Mouse (Mus musculus) cerebral cortex, adult 2 months (tissue): ENCODE data around the gene Fam178b.

ENCODE experiments used
- WGBS: fragments of 180-500 bp; shearing (Covaris S2); methylation state at CpG from one replicate; pipeline ENCODE4 v1.1.7; 2018; 5-methylcytosine and 5-hydroxymethylcytosine counted together

The Fam178b gene

GRCm38 (mm10) chr1:36546888-36547471, 136.0 kb downstream of the Fam178b start, which contains the start of gene Ankrd39:
Ankrd39 (minus strand) TSS chr1:36547445.
- under 1% methylated on average over 43 of the region's 43 CpGs for WGBS

- WGBS: 70% methylated on average over 19 of the region's 19 CpGs
Measured at GRCm38 (mm10) chr1:36545845-36546600, 137.0 kb downstream of the Fam178b start.

- 84% methylated on average over 2 of the region's 2 CpGs for WGBS
Measured at GRCm38 (mm10) chr1:36545382-36545781, 137.6 kb downstream of the Fam178b start.

GRCm38 (mm10) chr1:36542925-36543324, 140.1 kb downstream of the Fam178b start:
- 94% methylated on average over 9 of the region's 9 CpGs for WGBS

- WGBS: 93% methylated on average over 16 of the region's 16 CpGs
Measured at GRCm38 (mm10) chr1:36541844-36542243, 141.1 kb downstream of the Fam178b start.

GRCm38 (mm10) chr1:36540807-36541206, 142.2 kb downstream of the Fam178b start:
- whole genome bisulfite sequencing: 95% methylated on average over 12 of the region's 12 CpGs

- 93% methylated on average over 11 of the region's 11 CpGs for WGBS
Measured at GRCm38 (mm10) chr1:36540132-36540531, 142.9 kb downstream of the Fam178b start.

- 72% methylated on average over 9 of the region's 9 CpGs for WGBS
Measured at GRCm38 (mm10) chr1:36539186-36539585, 143.8 kb downstream of the Fam178b start, which contains the start of gene Gm42417. Gm42417 (minus strand) TSS chr1:36539429.

GRCm38 (mm10) chr1:36538727-36539126, 144.3 kb downstream of the Fam178b start:
- 62% methylated on average over 4 of the region's 4 CpGs for WGBS

GRCm38 (mm10) chr1:36536783-36537182, 146.2 kb downstream of the Fam178b start, which contains the start of gene Ankrd23:
Ankrd23 (minus strand) TSS chr1:36536883.
- WGBS: 95% methylated on average over 9 of the region's 9 CpGs

GRCm38 (mm10) chr1:36536397-36536728, 146.6 kb downstream of the Fam178b start:
- 89% methylated on average over 8 of the region's 8 CpGs for WGBS

GRCm38 (mm10) chr1:36535477-36536396, 147.2 kb downstream of the Fam178b start:
- WGBS: 72% methylated on average over 11 of the region's 11 CpGs

GRCm38 (mm10) chr1:36534595-36535058, 148.4 kb downstream of the Fam178b start:
- WGBS: 64% methylated on average over 6 of the region's 6 CpGs

- 81% methylated on average over 6 of the region's 6 CpGs for WGBS
Measured at GRCm38 (mm10) chr1:36533546-36533945, 149.4 kb downstream of the Fam178b start.

- WGBS: 79% methylated on average over 12 of the region's 12 CpGs
Measured at GRCm38 (mm10) chr1:36531461-36531860, 151.5 kb downstream of the Fam178b start.

GRCm38 (mm10) chr1:36530962-36531361, 152.0 kb downstream of the Fam178b start:
- 79% methylated on average over 7 of the region's 7 CpGs for WGBS

GRCm38 (mm10) chr1:36530485-36530884, 152.5 kb downstream of the Fam178b start:
- 67% methylated on average over 8 of the region's 8 CpGs for WGBS

- 95% methylated on average over 4 of the region's 4 CpGs for WGBS
Measured at GRCm38 (mm10) chr1:36529875-36530274, 153.1 kb downstream of the Fam178b start.

- 89% methylated on average over 4 of the region's 4 CpGs for WGBS
Measured at GRCm38 (mm10) chr1:36529274-36529673, 153.7 kb downstream of the Fam178b start.

GRCm38 (mm10) chr1:36528351-36528750, 154.6 kb downstream of the Fam178b start:
- 13% methylated on average over 1 of the region's 1 CpGs for WGBS

GRCm38 (mm10) chr1:36526903-36527302, 156.1 kb downstream of the Fam178b start:
- WGBS: 84% methylated on average over 10 of the region's 10 CpGs

GRCm38 (mm10) chr1:36525774-36526173, 157.2 kb downstream of the Fam178b start:
- 92% methylated on average over 12 of the region's 12 CpGs for WGBS
